Mouse (Mus musculus): Measurements from ENCODE around the gene Slc7a12.

DNA sequence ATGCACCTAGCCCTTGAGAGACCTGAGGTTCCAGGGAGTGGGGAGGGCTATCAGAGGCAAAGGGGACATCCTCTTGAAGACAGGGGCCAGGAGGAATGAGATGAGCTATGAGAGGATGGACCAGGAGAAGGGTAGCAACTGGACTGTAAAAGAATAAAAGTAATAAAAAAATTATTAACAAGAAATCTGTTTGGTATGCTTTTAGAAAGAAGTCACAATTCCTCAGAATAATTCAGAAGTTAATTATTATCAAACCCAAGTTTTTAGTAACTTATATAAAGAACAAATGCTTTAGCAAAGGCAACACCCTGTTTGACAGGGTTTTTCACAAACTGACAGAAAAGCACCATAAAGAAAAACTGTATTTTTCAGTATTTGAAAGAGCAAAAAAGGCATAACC is at the start of gene Slc7a12:
- TF ChIP-seq CTCF (IDR thresholded peaks at IDR 0.05) (no peak), POLR2A (IDR thresholded peaks at IDR 0.05; ENCODE audit: insufficient read depth, low read depth, low read length) (no peak)
